Mouse (Mus musculus) intestine, embryonic 15.5 days (tissue): ENCODE results near the gene Vmp1. TPM values are rescaled to one million over a fixed set of nuclear protein-coding genes. Genes with fewer than 3 reads are reported as not detected.
A peak's percentile ranks its signal among the peaks of the same experiment; 100 is the strongest.

Experiments used
- ATAC-seq: fragments of 200-750 bp; cut with Nextera tagmentation; 2 replicates; pipeline ENCODE4 v1.8.0; 2017; ENCODE audit warnings: moderate TSS enrichment, moderate library complexity
- H3K27ac ChIP-seq: fragments of 300-500 bp; sonication (generic); 2 replicates; pipeline ENCODE4 v1.5.1; 2015; ENCODE audit warnings: mild to moderate bottlenecking, inconsistent platforms
- H3K27me3 ChIP-seq: fragments of 300-500 bp; sonication (generic); replicated peaks from 2 replicates; pipeline ENCODE4 v1.6.1; 2015; ENCODE audit warnings: inconsistent platforms
- H3K36me3 ChIP-seq: fragments of 300-500 bp; sonication (generic); 2 replicates; pipeline ENCODE4 v1.6.1; 2015; ENCODE audit warnings: inconsistent platforms
- H3K4me1 ChIP-seq: fragments of 300-500 bp; sonication (generic); replicated peaks from 2 replicates; pipeline ENCODE4 v1.6.1; 2015; ENCODE audit warnings: inconsistent platforms
- H3K4me2 ChIP-seq: fragments of 300-500 bp; sonication (generic); replicated peaks from 2 replicates; pipeline ENCODE4 v1.6.1; 2015; ENCODE audit warnings: mild to moderate bottlenecking, inconsistent platforms
- H3K4me3 ChIP-seq: fragments of 300-500 bp; sonication (generic); replicated peaks from 2 replicates; pipeline ENCODE4 v1.5.1; 2015; ENCODE audit warnings: inconsistent platforms
- H3K9ac ChIP-seq: fragments of 300-500 bp; sonication (generic); 2 replicates; pipeline ENCODE4 v1.6.1; 2015; ENCODE audit warnings: inconsistent platforms
- H3K9me3 ChIP-seq: fragments of 300-500 bp; sonication (generic); 2 replicates; pipeline ENCODE4 v1.6.1; 2016; ENCODE audit warnings: inconsistent platforms
- WGBS: fragments of 180-500 bp; shearing (Covaris S2); methylation state at CpG from one replicate; pipeline ENCODE4 v1.1.7; 2015; 5-methylcytosine and 5-hydroxymethylcytosine counted together
- polyA plus RNA-seq: library from polyadenylated mRNA; unstranded; fragments of >200 nt; fragmentation: Nextera tagmentation; extraction: Ambion mirVana; gene quantifications from 2 replicates; pipeline ENCODE4 v1.2.1, GENCODE M21; 2015

Vmp1 gene
- polyA plus RNA-seq, 1 experiment from 2014 or later, result 168 TPM

DNA sequence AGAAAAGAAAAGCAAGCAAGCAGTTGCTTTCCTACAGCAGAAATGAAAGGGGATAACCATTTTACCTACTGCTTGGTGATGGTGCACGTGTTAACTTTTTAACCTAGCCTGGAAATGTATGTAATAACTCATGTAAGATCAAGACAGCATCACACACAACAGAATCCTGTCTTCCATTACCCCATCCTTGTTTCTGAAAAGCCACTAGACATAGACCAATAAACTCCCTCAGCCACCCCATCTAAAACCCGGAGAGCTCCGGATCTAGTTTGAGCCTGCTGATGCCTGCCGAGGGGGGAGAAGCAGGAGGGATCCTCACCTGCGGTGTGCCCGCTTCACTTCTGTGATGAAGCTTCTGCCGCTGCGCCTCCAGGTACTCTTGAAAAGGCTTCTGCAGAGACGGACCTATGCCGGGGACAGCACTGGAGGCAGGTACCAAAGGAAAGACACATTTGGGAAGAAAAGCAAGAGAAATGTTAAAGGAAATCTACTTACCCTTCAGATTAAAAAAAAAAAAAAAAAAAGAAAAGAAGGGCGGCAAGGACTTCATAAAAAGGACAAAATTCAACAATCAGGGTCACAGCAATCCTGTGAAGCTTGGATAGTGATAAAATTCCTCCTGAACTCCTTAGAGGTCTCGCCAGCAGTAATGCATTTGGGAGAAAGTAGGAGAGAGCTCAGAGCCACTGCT lies 97.3 kb downstream of the Vmp1 start:
- Histone ChIP-seq H3K27ac (peak overlapping the region; percentile 95), H3K9me3 (no peaks in the 10 kb centered on the region), H3K36me3 (no peaks in the 10 kb centered on the region), H3K4me1 (peaks cover 6% of the 10 kb centered on the region), H3K4me3 (peak overlapping the region; percentile 51), H3K27me3 (no peaks in the 10 kb centered on the region), H3K4me2 (peak overlapping the region; percentile 59), H3K9ac (peak overlapping the region; percentile 73)
- 6% methylated on average over 12 of the region's 12 CpGs for WGBS
- no peak for ATAC-seq

- H3K9ac ChIP-seq, result peak overlapping the region; percentile 47
- peaks cover 6% of the 10 kb centered on the region for H3K4me1 ChIP-seq
- H3K36me3 ChIP-seq, result no peaks in the 10 kb centered on the region
- peak overlapping the region; percentile 76 for H3K27ac ChIP-seq
- H3K9me3 ChIP-seq, result no peaks in the 10 kb centered on the region
- WGBS, result 14% methylated on average over 3 of the region's 3 CpGs
- peak overlapping the region; percentile 59 for H3K4me2 ChIP-seq
- no peaks in the 10 kb centered on the region for H3K27me3 ChIP-seq
- no peak for ATAC-seq
- peak overlapping the region; percentile 51 for H3K4me3 ChIP-seq
These were observed 98.0 kb downstream of the Vmp1 start for GRCm38 (mm10) chr11:86585598-86585984.

DNA sequence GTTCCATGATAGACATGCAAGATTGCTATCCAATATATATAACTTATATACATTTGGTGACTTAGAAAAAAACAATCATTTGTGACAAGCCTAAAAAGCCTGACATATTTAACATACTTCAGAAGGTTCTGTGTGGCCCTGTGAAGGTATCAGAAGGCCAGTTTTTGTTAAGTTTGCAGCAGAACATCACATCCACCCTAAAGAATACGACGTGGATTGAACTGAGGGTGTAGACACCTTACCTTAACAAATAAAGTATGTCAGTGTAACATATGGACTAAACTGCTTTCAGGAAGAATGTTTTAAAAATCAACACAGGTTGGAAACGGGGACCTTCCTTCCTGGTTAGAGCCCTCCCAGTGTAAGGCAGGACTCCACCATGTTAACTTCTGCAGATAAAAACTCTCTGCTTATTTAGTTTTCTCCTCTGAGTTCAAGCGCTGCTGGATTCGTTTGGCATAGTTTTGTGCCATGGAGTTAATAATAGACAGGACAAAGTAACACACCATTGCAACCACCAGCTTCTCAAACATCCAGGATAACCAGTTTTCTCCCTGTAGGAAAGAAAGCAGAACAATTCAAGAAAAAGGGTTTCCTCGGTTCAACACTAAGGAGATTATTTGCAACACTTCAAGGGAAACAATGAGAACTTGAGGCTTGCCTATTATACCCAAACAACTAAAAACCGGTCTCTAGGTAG lies 98.6 kb downstream of the Vmp1 start:
- Histone ChIP-seq H3K4me3 (peak overlapping the region; percentile 51), H3K4me2 (peak overlapping the region; percentile 59), H3K27ac (peak overlapping the region; percentile 76), H3K9me3 (no peaks in the 10 kb centered on the region), H3K36me3 (no peaks in the 10 kb centered on the region), H3K9ac (peak overlapping the region; percentile 47), H3K27me3 (no peaks in the 10 kb centered on the region), H3K4me1 (peaks cover 6% of the 10 kb centered on the region)
- 52% methylated on average over 7 of the region's 7 CpGs for WGBS
- ATAC-seq, result no peak

DNA sequence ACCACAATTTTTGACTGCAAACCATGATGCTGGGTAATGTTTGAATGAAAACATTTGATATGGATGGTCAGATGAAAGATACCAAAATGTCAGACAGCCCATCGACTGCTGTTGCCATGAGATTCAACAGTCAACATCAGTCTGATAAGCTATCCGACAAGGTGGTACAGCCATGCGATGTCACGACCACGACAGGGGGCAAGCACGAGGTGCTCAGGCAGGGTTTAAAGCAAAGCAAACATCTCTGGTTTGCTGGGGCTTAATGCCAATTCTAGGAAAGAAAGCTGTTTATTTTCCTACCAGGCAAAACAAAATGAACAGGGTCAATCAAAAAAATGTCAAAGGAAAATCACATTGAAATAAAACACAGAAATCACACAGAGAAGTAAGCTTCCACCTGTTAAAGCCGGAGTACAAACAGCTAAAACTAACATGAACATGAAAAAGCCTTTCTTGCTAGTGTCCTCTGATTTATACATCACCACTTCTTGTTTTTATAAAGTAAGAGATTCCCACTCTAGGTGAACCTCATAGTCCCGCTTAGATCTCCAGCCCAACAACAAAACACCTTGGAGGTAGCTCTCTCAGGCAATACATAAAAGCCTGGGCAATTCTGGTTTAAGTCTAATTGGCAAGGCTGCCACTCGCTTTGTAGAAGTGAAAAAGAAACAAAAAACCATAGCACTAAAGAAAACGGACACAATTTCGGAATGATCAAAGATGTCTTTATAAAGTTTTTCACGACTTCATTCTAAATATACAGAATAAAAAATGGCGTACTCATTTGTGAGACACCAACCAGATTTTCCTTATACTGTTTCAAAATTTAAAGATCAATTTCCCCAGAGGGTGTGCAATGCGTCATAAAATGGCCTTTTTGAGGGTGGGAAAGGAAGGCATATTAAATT lies 99.4 kb downstream of the Vmp1 start:
- no peak overlapping the region for H3K27ac ChIP-seq
- peaks cover 13% of the 10 kb centered on the region for H3K4me1 ChIP-seq
- H3K36me3 ChIP-seq, result no peaks in the 10 kb centered on the region
- WGBS, result 74% methylated on average over 14 of the region's 14 CpGs
- peak overlapping the region; percentile 47 for H3K9ac ChIP-seq
- no peaks in the 10 kb centered on the region for H3K9me3 ChIP-seq
- no peaks in the 10 kb centered on the region for H3K27me3 ChIP-seq
- peak overlapping the region; percentile 59 for H3K4me2 ChIP-seq
- ATAC-seq, result no peak
- peak overlapping the region; percentile 51 for H3K4me3 ChIP-seq

GRCm38 (mm10) chr11:86583313-86583825 lies 100.3 kb downstream of the Vmp1 start:
- H3K27ac ChIP-seq, result no peak overlapping the region
- H3K4me1 ChIP-seq, result peaks cover 18% of the 10 kb centered on the region
- H3K4me2 ChIP-seq, result no peak overlapping the region
- H3K9ac ChIP-seq, result no peak overlapping the region
- no peak overlapping the region for H3K4me3 ChIP-seq
- H3K36me3 ChIP-seq, result no peaks in the 10 kb centered on the region
- no peak for ATAC-seq
- WGBS, result 85% methylated on average over 3 of the region's 3 CpGs
- no peaks in the 10 kb centered on the region for H3K27me3 ChIP-seq
- H3K9me3 ChIP-seq, result no peaks in the 10 kb centered on the region

DNA sequence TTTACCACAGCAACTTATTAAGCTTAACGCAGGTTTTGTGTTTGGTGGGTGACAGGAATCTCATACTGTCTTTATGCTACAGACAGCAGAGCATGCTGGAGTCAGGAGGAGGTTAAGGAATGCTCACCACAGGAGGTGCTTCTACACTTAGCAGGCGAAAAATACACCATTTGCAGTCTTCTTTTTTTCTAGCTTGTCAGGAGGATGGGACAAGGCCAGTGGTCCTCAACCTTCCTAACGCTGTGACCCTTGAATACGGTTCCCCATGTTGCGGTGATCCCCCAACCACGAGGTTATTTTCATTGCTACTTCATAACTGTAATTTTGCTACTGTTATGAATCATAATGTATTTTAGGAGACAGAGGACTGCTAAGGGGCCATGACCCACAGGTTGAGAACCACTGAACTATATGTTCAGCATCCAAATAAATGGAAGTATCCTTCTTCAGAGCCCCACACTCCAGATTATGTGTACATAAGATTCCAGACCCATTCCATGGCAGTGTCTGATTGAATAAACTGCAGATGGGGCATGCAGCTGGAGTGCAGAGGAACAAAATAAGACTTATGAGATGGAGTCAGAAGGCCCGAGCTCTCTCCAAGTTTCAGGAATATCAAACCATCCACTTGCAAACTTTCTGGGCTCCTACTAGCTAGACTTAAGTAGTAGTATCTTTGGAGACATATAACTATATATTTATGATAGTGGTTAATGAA lies 100.9 kb downstream of the Vmp1 start:
- Histone ChIP-seq H3K4me2 (no peak overlapping the region), H3K9me3 (no peaks in the 10 kb centered on the region), H3K36me3 (no peaks in the 10 kb centered on the region), H3K27ac (peak overlapping the region; percentile 97), H3K27me3 (no peaks in the 10 kb centered on the region), H3K4me3 (no peak overlapping the region), H3K4me1 (peaks cover 17% of the 10 kb centered on the region), H3K9ac (no peak overlapping the region)
- WGBS, result 88% methylated on average over 7 of the region's 7 CpGs
- ATAC-seq, result no peak

DNA sequence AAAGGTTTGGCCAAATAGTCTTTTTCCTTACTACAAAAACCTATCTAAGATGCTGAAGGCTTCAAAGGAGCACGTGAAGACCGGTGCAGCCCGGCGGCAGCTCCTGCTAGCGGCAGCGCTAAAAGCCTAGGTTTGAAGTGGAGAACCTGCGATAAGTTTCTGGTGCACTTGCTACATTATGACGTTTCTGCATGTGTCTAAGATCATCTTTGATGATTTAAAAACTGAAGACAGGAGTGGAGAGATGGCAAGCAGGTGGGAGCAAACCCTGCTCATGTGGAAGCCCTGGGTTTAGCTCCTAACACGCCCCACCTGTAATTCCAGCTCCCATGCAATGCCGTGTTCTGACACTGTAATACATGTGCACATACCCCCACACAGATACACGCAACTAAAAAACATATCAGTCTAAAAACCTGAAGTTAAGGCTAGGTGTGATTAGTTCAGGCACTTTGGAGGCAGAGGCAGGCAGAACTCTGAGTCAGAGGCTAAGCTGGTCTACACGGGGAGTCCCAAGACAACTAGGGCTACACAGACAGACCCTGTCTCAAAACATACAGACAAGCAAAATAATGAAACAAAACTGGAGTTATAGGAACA lies 101.6 kb downstream of the Vmp1 start:
- no peaks in the 10 kb centered on the region for H3K36me3 ChIP-seq
- WGBS, result 81% methylated on average over 12 of the region's 12 CpGs
- H3K27me3 ChIP-seq, result no peaks in the 10 kb centered on the region
- H3K27ac ChIP-seq, result peak overlapping the region; percentile 97
- peaks cover 16% of the 10 kb centered on the region for H3K4me1 ChIP-seq
- H3K9ac ChIP-seq, result no peak overlapping the region
- ATAC-seq, result no peak
- H3K4me3 ChIP-seq, result no peak overlapping the region
- H3K4me2 ChIP-seq, result 0 out of 2 replicates have a peak overlapping the region, but pooled peaks have one; percentile 53
- H3K9me3 ChIP-seq, result no peaks in the 10 kb centered on the region

DNA sequence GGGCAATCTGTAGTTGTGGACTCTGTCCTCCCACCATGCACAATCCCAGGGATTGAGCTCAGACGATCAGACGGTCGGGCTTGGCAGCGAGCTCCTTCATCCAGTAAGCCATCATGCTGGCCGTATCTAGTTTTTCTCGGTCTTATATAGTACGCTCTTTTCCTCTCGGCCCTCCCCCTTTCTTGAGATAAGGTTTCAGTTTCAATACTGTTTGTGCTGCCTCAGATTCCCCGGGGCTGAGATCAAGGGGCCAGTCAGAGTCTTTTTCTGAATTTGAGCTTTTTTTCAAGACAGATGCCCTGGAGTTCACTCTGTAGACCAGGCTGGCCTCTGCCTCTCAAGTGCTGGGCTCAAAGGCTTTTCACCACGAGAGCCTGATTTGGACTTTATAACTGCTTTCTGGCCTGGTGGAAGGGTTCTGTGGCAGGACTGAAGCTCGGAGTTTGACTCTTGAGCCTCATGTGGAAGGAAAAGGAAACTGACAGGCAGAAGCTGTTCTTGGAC lies 102.3 kb downstream of the Vmp1 start:
- peak overlapping the region; percentile 97 for H3K27ac ChIP-seq
- H3K4me2 ChIP-seq, result peak overlapping the region; percentile 53
- H3K9me3 ChIP-seq, result no peaks in the 10 kb centered on the region
- H3K27me3 ChIP-seq, result no peaks in the 10 kb centered on the region
- peak overlapping the region; percentile 15; the same call in 1 of the 2 replicates for H3K4me3 ChIP-seq
- no peaks in the 10 kb centered on the region for H3K36me3 ChIP-seq
- ATAC-seq, result peak; percentile 44
- peaks cover 17% of the 10 kb centered on the region for H3K4me1 ChIP-seq
- 32% methylated on average over 11 of the region's 11 CpGs for WGBS
- peak overlapping the region; percentile 37; the same call in 1 of the 2 replicates for H3K9ac ChIP-seq

- Histone ChIP-seq H3K4me2 (peak overlapping the region; percentile 53), H3K36me3 (no peaks in the 10 kb centered on the region), H3K27me3 (no peaks in the 10 kb centered on the region), H3K9me3 (no peaks in the 10 kb centered on the region), H3K4me1 (peaks cover 20% of the 10 kb centered on the region), H3K9ac (0 out of 2 replicates have a peak overlapping the region, but pooled peaks have one; percentile 11), H3K4me3 (no peak overlapping the region), H3K27ac (peak overlapping the region; percentile 97)
- 69% methylated on average over 9 of the region's 9 CpGs for WGBS
- peak; percentile 85 for ATAC-seq
These were observed 103.1 kb downstream of the Vmp1 start for GRCm38 (mm10) chr11:86580319-86581113.

DNA sequence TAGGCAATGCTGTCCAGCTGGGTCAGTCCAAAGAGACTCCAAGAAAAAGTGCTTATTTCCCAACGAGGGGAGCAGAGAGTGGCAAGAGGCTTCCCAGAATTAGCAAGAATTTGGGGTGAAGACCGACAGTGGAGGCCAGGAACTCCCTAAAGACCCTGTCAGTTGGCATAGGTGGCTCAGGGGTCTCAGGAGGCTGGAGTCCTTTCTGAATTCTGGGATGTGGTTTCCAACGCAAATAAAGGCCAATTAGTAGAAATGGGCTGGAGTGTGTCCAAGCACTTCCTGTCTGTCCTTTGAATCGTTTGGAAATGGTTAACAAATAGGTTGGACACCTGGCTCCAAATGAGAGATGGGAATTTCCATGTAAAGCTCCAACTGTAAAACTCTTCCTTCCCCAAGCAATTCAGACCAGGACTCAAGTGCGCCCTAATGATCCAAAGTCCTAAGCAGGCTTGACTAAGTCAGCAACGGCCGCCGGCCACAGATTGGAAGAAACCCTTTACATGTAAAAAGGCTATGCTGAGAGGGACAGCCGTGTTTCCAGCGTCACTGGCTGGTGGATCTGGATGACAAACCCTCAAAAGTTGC lies 103.8 kb downstream of the Vmp1 start:
- no peaks in the 10 kb centered on the region for H3K9me3 ChIP-seq
- 0 out of 2 replicates have a peak overlapping the region, but pooled peaks have one; percentile 11 for H3K9ac ChIP-seq
- 57% methylated on average over 10 of the region's 10 CpGs for WGBS
- peaks cover 20% of the 10 kb centered on the region for H3K4me1 ChIP-seq
- H3K27ac ChIP-seq, result peak overlapping the region; percentile 97
- no peaks in the 10 kb centered on the region for H3K27me3 ChIP-seq
- ATAC-seq, result peak; percentile 29; the same call in 1 of the 2 replicates
- H3K4me3 ChIP-seq, result no peak overlapping the region
- no peaks in the 10 kb centered on the region for H3K36me3 ChIP-seq
- peak overlapping the region; percentile 35 for H3K4me2 ChIP-seq
